Mouse (Mus musculus): ENCODE measurements around the gene Muc3.

DNA sequence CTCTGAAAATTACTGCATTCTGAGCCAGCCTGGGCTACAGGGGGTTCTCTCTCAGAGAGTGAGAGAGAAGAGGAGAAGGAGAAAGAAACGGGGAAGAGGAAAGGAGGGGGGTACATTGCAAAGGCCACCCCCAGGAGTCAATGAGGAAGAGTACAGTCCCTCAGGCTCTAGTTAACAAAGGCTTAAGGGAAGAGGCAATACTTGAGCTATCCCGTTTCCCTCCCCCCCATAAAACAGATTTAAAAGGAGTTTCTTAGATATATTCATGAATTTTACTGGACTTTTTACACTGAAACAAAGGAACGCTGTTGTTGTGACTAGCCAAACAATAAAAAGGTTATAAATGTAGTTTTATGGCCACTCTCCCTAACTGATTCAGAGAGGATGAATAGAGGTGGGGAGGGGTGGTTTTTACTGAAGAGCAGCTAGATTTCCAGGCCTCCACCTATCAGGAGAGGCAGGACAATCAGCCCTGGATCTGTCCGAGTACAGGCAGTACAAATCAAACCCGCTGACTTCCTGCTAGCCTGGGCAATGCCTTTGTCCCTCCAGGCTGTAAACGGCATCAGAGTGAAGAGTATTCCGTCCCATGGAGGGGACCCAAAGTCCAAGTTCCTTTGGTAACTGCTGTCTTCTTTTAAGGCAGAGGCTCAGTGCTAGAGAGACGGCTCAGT, 44.3 kb upstream of the Muc3 start:
- no peak for TF ChIP-seq CTCF (IDR thresholded peaks at IDR 0.05; ENCODE audit: insufficient read depth, low read length)
- TF ChIP-seq POLR2A (IDR thresholded peaks at IDR 0.05; ENCODE audit: borderline replicate concordance, extremely low read depth, low read depth, low read length) = no peak
